Mouse (Mus musculus) embryonic fibroblast, embryonic 13.5 days (primary cell): ENCODE results near the gene Mov10.

ENCODE experiments used
- CTCF ChIP-seq: IDR thresholded peaks from 2 replicates; pipeline ENCODE4 v1.5.1; 2011; ENCODE audit warnings: mild to moderate bottlenecking, control low read depth, low read length, moderate library complexity, borderline replicate concordance; ENCODE audit not compliant: insufficient read depth
- POLR2A ChIP-seq: IDR thresholded peaks from 2 replicates; pipeline ENCODE4 v1.6.1; 2011; ENCODE audit warnings: low read depth, mild to moderate bottlenecking, control low read depth, low read length, moderate library complexity

GRCm38 (mm10) chr3:104804312-104804711 lies 14.1 kb downstream of the Mov10 start:
- TF ChIP-seq POLR2A, result no peak
- TF ChIP-seq CTCF, result no peak
